Mouse (Mus musculus) embryonic stem cell, embryonic (primary cell): ENCODE results near the gene Cxcr2.

Experiments
- CTCF ChIA-PET, 4 experiments: fragments of 300-600 bp in 2 of 4; fragments of 350-600 bp in 2 of 4; sonication (Branson Sonifier 250); formaldehyde crosslinking; loops; one replicate each; lab custom pipeline; 2022; ENCODE audit warnings: inconsistent platforms in 2 of 4; lab: Charles Lee
- POLR2A ChIA-PET, 4 experiments: fragments of 300-600 bp in 2 of 4; fragments of 350-600 bp in 2 of 4; sonication (Branson Sonifier 250); formaldehyde crosslinking; loops; one replicate each; lab custom pipeline; 2022; ENCODE audit warnings: antibody characterized with exemption in 4 of 4, inconsistent platforms in 1 of 4; lab: Charles Lee

Cxcr2 gene

DNA sequence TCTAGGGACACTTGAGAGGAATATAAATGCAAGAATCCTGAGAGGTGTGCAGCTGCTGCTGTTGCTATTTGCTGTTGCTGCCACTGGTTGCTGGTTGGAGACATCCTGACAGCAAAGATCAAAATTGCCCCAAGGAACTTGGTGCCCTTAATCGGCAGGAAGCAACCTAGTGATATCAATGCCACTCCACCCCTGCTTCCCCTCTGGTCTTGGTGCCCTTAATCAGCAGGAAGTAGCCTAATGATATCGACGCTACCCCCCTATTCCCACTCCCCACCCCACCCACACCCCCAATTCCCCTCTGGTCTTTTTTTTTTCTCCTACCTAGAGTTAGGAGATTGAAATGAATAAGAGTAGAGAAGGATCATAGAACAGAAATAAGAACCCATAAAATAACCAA, 18.9 kb downstream of the Cxcr2 start:
- ChIA-PET CTCF (no interaction called here), POLR2A (no interaction called here)

DNA sequence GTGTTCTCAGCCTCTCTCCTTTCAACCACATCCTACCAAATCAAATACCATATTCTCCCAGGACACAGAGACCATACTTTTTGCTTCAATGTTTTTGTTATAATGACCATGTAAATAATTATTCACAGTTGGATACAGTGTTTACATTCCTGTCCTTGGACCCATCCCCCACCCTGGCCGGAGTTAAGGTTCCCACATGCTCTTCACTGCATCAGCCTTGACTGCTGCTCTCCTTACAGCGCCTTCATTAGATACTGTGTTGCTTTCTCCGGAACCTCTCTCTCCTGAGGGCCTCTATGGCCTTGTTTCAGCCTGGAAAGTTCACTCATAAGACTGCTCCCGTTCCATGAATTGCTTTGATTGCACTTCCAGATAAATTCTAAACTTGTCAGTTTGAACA, 21.9 kb downstream of the Cxcr2 start:
- ChIA-PET CTCF (interaction anchor here in 1 of 4 experiments (0.6 kb wide), 1 partner anchor 34 kb away, joined by 6 read pairs; no protein-coding TSS in a partner anchor), POLR2A (no interaction called here)

DNA sequence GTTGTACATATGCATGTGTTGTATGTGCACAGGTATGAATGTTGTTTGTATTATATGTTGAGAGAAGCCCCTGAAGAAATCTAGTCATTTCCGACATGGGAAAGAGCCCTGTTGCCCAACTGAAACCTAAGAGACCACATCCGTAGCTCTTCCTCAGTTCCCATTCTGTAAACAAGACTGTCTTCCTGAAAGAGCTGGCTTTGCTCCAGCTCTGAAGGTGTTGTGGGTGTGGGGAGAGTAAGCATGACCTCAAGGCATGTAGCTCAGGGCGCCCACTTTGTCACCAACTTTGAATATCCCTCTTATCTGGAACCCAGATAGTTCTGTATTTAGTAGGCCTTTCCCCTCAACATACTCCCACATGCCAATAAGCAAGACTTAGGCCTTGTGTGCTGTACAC, 24.8 kb downstream of the Cxcr2 start:
- POLR2A ChIA-PET = interaction anchor here in 1 of 4 experiments (1.2 to 1.4 kb wide), 2 partner anchors 18 to 22 kb away, joined by 3 read pairs; no protein-coding TSS in a partner anchor
- CTCF ChIA-PET = no interaction called here

DNA sequence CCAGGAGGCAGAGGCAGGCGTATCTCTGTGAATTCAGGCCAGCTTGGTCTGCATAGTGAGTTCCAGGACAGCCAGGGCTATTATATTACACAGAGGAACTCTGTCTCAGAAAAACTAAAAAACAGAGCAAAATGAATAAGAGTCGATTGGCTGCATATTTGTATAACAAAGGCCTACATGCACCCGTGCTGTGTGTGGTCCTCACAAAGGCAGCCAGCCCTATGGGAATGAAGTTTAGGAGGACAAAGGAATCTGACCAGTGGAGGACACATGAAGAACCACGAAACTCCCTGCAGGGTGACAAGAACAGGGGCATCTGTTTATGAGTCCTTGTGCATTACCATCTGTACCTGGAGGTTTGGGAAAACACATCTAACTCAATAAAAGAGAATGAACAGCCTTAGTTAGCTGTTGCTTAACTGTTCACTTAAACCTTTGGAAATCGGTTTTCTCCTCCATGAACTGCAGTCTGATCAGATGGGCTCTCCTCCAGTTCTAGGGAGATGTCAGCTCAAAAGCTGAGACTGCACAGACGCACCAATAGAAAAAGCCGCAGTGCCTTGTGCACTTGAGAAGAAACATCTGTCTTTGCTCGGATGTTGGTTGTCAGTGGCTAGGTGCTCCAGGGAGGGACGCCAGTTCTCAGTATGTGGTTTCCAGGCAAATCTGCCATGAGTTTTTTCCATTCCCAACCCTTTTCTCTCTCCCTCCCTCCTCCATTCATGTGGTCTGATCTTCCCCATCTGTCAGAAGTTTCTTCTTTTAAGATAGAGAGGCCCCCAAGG, 26.0 kb downstream of the Cxcr2 start:
- ChIA-PET CTCF (interaction anchor here in 1 of 4 experiments (1.4 kb wide), 1 partner anchor 16 kb away, joined by 4 read pairs; no protein-coding TSS in a partner anchor), POLR2A (interaction anchor here in 2 of 4 experiments (1.2 to 1.4 kb wide), 2 partner anchors 21 to 218 kb away, joined by 3 read pairs; no protein-coding TSS in a partner anchor)

DNA sequence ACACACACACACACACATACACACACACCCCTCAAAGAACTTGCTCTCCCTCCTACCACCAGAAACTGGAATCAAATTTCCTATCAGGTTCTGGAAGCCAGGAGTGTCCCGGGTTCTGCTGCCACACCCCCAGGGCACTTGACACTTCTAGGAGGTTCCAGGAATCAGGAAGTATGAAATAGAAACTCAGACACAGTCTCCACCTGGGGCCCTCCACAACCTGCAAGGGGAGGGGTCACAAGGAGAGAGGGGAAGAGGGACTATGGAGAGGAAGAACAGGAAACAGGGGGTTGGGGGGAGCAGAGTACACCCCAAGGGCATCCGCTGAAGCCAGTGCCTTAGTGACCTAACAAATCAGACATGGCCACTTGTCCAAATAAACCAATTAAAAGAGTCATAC, 27.7 kb downstream of the Cxcr2 start:
- CTCF ChIA-PET = interaction anchor here in 1 of 4 experiments (0.7 kb wide), 1 partner anchor 48 kb away, joined by 3 read pairs; no protein-coding TSS in a partner anchor
- POLR2A ChIA-PET = no interaction called here

DNA sequence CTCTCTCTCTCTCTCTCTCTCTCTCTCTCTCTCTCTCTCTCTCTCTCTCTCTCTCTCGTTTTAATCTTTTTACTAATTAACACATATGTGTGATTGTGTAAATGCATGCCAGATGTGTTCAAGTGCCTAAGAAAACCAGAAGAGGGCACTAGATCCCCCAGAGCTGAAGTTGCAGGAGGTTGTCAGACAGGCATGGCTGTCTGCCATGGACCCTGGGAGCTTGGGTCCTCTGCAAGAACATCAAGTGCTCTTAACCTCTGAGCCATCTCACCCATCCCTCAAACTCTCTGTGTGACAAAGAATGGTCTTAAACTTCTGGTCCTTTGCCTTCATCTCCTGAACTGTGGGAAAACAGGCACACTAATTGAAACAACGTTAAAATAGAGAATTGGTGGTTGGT, 29.2 kb downstream of the Cxcr2 start:
- POLR2A ChIA-PET = interaction anchor here in 3 of 4 experiments (0.6 to 1.1 kb wide), 5 partner anchors 8 to 118 kb away, joined by 3 to 6 read pairs (median 4); no protein-coding TSS in a partner anchor
- CTCF ChIA-PET = interaction anchor here in 3 of 4 experiments (0.6 to 1.3 kb wide), 20 partner anchors 12 to 1939 kb away, joined by 3 to 17 read pairs (median 4); partner anchors contain the start of gene Cxcr1 (in 1 of the 3)

DNA sequence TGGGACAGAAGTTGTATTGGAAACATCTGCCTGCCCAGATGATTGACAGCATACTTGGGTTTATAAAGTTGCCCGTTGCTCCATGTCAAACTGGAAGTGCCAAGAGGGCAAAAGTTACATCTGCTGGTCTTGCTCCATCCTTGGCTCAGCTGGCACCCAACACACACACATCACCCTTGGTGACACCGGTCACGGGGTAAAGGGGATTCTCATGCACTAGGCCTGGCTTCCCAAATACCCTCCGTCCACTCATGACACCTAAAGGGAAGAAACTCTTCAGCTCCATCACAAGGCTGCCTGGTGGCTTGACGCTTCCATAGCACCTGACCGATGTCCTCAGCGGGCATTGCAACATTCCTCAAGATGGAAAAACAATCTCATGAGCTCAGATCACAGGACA, 36.7 kb downstream of the Cxcr2 start:
- POLR2A ChIA-PET = interaction anchor here in 1 of 4 experiments (0.7 kb wide), 1 partner anchor 13 kb away, joined by 3 read pairs; no protein-coding TSS in a partner anchor
- CTCF ChIA-PET = no interaction called here

DNA sequence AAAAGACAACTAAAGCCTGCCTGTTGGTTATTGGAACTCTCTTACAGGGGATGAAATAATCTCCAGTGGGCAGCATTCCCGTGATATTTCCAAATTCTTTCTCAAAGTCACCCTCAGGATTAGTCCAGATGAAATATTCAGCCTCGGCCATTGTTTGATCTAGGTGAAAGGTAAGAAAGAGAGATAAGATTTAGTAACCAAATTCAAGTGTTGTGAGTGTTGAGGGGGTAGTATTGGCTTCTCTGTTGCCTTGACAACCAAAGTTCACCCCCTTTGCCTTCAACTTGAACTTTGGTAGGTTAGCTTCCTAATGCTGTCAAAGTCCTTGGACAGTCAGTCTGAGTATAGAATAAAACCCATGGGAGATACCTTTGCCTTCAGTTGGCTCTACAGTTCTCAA, 38.9 kb downstream of the Cxcr2 start:
- ChIA-PET CTCF (interaction anchor here in 1 of 4 experiments (0.6 kb wide), 1 partner anchor 507 kb away, joined by 4 read pairs; no protein-coding TSS in a partner anchor), POLR2A (interaction anchor here in 1 of 4 experiments (1.3 kb wide), 1 partner anchor 8 kb away, joined by 3 read pairs; no protein-coding TSS in a partner anchor)

DNA sequence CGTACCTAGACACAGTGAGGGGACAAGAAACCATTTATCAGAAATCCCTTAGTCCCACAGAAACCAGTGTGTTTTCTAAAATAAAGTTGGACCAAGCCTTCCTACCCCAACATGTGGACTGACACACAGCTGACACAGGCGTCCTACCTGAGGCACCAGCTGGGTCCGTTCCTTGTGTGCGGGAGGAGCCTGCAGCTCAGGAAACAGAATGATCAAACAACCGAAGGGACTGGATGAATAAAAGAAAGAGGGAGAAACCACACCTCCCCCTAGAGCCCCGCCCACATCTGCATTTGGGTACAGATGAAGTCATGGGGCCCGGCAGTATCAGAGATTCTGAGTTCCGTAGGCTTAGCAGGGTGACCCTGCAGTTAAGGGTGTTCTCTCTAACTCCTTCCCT, 40.7 kb downstream of the Cxcr2 start, which contains the start of gene Cxcr1:
Cxcr1 (minus strand) TSS at position 187 of the 400 bp plus-strand sequence.
- POLR2A ChIA-PET = interaction anchor here in 1 of 4 experiments (2.1 kb wide), 1 partner anchor 13 kb away, joined by 11 read pairs; no protein-coding TSS in a partner anchor
- CTCF ChIA-PET = interaction anchor here in 3 of 4 experiments (0.6 to 2.1 kb wide), 5 partner anchors 11 to 293 kb away, joined by 3 to 6 read pairs (median 4); no protein-coding TSS in a partner anchor

DNA sequence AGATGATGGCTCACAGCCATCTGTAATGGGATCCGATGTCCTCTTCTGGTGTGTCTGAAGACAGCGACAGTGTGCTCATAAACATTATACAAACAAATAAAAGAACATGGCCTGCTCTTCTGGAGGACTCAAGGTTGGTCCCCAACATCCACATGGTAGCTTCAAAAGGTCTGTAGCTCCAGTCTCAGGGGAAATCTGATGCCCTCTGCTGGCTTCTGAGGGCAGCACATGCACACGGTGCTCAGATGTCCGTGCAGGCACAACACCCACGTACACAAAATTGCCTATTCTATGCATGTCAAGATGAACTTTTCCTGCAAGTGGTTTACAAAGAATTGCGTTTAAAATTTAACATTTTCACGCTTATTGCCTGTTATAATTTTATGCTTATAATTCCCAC, 42.2 kb downstream of the Cxcr2 start:
- CTCF ChIA-PET = interaction anchor here (0.5 to 2.6 kb wide), 48 partner anchors 8 to 294 kb away, joined by 3 to 34 read pairs (median 4); partner anchors contain the start of genes Aamp (in 1 of the 4), Catip (in 1 of the 4) and Pnkd (in 1 of the 4)
- POLR2A ChIA-PET = interaction anchor here in 2 of 4 experiments (0.6 to 2.1 kb wide), 7 partner anchors 11 to 223 kb away, joined by 3 to 11 read pairs (median 5); no protein-coding TSS in a partner anchor

DNA sequence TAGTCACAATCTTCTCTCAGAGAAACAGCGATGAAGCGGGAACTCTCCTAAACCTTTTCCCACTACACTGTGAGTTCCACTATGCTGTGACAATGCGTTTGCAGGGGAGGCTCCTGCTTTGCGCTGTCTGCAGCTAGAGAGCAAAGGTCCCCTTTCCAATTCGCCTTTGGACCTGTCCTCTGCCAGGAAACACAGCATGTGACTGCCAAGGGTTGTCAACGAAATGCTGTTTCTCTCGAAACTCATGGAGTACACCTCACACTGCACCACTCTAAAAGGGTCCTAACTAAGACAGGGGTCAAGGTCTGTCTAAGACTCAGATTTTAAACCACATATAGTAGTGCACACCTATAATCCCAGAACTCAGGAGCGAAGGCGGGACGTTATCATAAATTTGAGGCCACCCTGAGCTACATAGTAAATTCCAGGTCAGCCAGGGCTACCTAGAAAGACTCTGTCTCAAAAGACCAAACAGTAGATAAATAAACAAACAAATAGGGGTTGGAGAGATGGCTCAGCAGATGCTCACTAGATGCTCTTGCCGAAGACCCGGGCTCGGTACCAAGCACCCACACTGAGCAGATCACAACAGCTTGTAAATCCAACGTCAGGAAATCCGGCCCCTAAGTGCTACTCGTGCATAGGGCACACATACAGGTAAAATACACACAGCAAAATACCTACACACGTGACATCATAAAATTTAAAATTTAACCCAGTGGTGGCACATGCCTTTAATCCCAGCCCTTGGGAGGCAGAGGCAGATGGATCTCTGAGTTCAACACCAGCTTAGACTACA, 43.0 kb downstream of the Cxcr2 start:
- ChIA-PET POLR2A (interaction anchor here in 2 of 4 experiments (0.7 to 2.0 kb wide), 9 partner anchors 9 to 222 kb away, joined by 3 to 6 read pairs (median 3); no protein-coding TSS in a partner anchor), CTCF (interaction anchor here (0.7 to 2.6 kb wide), 20 partner anchors 9 to 295 kb away, joined by 3 to 34 read pairs (median 5); partner anchors contain the start of genes Aamp (in 1 of the 4) and Pnkd (in 1 of the 4))

DNA sequence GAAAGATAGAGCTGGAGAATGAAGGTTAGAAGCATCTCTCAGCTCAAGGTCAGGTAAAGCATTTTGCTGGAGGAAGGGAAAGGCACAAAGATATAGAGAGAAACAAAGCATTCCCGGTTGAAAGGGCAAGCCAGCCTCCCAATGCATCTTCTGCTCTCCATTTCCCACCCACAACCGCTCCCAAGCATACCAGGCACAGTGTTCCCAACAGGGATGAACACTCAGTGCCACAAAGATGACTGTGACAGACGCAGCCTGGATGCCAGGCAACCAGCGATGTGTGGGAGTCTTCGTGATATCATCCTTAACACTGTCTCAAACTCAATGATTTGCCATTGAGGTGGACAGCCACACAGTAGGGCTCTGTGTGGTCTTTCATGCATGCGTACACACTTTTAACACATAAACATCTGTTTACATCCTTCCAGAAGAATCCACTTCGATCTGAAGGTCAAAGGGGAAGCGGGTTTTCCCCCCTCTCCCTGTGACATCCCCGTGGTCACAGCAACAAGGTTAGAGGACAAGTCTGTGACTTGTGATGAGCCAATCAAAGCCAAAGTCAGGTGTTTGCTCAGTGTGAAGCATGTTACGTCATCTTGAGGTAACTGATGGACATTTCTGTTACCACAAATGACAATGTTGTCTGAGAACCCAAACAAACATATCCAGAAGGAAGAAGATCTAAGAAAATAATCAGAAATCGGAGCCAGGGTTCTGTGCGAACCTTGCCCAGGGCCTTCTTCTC, 44.1 kb downstream of the Cxcr2 start:
- ChIA-PET POLR2A (interaction anchor here in 3 of 4 experiments (0.6 to 1.4 kb wide), 7 partner anchors 8 to 188 kb away, joined by 3 to 9 read pairs (median 4); no protein-coding TSS in a partner anchor), CTCF (interaction anchor here in 2 of 4 experiments (1.5 to 2.6 kb wide), 2 partner anchors 296 kb away, joined by 4 to 34 read pairs; no protein-coding TSS in a partner anchor)

DNA sequence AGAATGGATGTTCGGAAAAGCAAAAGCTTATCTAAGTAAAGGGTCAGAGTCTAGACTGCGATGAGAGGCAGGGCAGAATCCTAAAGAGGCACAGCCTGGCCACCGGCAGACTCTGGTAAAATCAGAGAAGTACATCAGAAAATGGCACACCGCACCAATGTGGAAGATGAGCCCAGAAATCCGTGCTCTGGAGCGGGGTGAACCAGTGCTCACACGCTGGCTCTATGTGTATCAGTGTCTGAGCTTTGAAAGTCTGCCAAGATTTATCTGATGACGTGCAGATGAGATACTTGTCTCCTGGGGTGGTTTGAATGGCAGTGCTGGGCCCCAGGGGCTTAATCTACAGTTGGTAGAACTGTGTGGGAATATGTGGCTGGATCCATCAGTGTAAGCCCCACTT, 45.3 kb downstream of the Cxcr2 start:
- POLR2A ChIA-PET = no interaction called here
- CTCF ChIA-PET = interaction anchor here in 1 of 4 experiments (0.8 to 0.9 kb wide), 2 partner anchors 138 to 297 kb away, joined by 3 to 4 read pairs; no protein-coding TSS in a partner anchor

DNA sequence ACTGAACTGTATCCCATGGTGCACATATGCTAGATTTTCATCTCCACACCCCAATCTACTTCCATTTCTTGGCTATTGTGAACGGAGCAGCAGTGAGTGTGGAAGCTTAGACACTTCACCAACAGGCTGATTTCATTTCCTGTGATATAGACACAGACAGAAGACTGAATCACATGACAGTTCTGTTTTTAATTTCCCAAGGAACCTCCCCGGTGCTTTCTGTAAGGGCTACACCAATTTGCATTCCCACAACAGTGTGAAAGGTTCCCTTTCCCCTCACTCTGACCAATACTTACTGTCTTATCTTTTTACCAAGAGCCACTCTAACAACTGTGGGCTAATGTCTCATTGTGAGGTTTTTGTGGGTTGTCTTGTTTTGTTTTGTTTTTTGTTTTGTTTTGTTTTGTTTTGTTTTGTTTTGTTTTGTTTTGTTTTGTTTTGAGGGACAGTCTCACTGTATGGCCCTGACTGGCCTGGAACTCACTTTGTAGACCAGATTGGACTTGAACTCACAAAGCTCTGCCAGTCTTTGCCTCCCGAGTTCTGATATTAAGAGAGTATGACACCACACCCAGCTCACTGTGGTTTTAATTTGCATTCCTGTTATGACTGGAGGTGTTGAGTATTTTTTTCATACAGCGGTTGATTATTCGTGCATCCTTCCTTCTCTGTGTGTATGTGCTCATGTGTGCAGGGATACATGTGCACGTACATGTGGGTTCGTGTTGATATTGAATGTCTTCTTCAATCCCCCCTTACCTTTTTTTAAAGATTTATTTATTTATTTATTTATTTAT, 47.5 kb downstream of the Cxcr2 start:
- ChIA-PET POLR2A (interaction anchor here in 1 of 4 experiments (1.0 kb wide), 1 partner anchor 22 kb away, joined by 3 read pairs; no protein-coding TSS in a partner anchor), CTCF (interaction anchor here in 1 of 4 experiments (0.5 to 0.9 kb wide), 2 partner anchors 102 to 299 kb away, joined by 3 to 5 read pairs; no protein-coding TSS in a partner anchor)

DNA sequence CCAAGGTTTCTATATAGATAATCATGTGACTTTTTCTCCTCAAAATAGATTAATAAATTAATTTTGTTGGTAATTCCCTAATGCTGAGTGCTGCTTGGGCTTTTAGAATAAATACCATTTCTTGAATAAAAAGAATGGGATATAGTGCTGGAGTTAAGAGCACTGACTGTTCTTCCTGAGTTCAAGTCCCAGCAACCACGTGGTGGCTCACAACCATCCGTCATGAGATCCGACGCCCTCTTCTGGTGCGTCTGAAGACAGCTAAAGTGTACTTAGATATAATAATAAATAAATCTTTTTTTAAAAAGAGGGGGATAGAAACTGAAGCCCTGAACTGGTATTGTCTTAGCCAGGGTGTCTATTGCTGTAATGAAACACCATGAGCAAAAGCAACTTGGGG, 49.7 kb downstream of the Cxcr2 start:
- POLR2A ChIA-PET = interaction anchor here in 3 of 4 experiments (0.6 to 1.3 kb wide), 4 partner anchors 13 to 462 kb away, joined by 3 to 4 read pairs (median 3); no protein-coding TSS in a partner anchor
- CTCF ChIA-PET = interaction anchor here in 3 of 4 experiments (0.6 to 1.5 kb wide), 6 partner anchors 158 to 1353 kb away, joined by 3 to 5 read pairs (median 4); partner anchors contain the start of gene Catip (in 1 of the 3)

DNA sequence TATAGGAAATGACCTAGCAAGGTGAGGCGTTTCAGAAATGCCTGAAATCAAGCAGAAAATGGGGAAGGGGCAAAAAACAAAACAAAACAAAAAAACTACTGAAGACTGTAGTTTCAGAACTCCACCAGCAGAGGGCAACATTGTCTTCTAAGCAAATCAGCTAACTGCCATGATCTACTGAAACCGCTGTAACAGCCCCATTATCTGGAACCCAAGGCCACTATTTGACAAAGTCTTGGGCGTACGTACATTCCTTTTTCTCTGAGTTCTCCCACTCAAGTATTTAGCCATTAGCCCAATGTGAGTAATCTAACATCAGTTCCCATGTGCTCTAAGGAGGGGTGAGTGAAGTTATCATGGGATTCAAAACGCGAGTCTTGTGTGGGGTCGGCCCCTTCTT, 52.1 kb downstream of the Cxcr2 start:
- ChIA-PET CTCF (interaction anchor here (0.5 to 3.7 kb wide), 34 partner anchors 9 to 1140 kb away, joined by 3 to 25 read pairs (median 4); partner anchors contain the start of genes Catip (in 4 of the 4), Aamp (in 2 of the 4) and Pnkd (in 2 of the 4)), POLR2A (interaction anchor here in 2 of 4 experiments (0.6 to 3.1 kb wide), 18 partner anchors 8 to 215 kb away, joined by 3 to 11 read pairs (median 4); partner anchors contain the start of genes Arpc2 (in 2 of the 2), Aamp (in 1 of the 2), Catip (in 1 of the 2) and Cxcr1 (in 1 of the 2))
